Mouse (Mus musculus): ENCODE data around the gene Tmem141.

- no peak for TF ChIP-seq TAL1 (IDR thresholded peaks at IDR 0.05; ENCODE audit: low read length)
- no peak for TF ChIP-seq GATA1 (IDR thresholded peaks at IDR 0.05; ENCODE audit: low read length)
These were observed 43.6 kb downstream of the Tmem141 start for GRCm38 (mm10) chr2:25577951-25578795.

Data from erythroblast, embryonic 14.5 days (primary cell).